Mouse (Mus musculus): Measurements from ENCODE around the gene Spint1.

The Spint1 gene

DNA sequence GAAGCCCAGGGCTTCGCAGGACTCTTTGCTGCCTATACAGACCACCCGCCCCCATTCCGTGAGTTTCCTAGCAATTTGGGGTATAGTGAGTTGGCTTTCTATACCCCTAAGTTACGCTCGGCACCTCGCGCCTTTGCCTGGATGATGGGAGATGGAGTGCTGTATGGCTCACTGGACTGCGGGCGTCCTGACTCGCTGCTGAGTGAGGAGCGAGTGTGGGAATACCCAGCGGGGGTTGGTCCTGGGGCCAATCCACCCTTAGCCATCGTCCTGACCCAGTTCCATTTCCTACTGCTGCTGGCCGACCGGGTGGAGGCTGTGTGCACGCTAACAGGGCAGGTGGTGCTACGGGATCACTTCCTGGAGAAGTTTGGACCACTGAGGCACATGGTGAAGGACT is 56.1 kb downstream of the Spint1 start:
- in situ Hi-C loops (cut with MboI, MseI): no loop called here

DNA sequence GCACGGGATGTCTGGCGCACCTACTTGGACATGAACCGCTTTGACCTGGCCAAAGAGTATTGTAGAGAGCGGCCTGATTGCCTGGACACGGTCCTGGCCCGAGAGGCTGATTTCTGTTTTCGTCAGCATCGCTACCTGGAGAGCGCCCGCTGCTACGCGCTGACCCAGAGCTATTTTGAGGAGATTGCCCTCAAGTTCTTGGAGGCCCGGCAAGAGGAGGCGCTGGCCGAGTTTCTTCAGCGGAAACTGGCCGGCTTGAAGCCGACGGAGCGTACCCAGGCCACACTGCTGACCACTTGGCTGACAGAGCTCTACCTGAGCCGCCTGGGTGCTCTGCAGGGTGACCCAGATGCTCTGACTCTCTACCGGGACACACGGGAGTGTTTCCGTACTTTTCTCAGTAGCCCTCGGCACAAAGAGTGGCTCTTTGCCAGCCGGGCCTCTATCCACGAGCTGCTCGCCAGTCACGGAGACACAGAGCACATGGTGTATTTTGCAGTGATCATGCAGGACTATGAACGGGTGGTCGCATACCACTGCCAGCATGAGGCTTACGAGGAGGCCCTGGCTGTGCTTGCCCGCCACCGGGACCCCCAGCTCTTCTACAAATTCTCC is 56.7 kb downstream of the Spint1 start:
- in situ Hi-C loops (cut with MboI, MseI): no loop called here

DNA sequence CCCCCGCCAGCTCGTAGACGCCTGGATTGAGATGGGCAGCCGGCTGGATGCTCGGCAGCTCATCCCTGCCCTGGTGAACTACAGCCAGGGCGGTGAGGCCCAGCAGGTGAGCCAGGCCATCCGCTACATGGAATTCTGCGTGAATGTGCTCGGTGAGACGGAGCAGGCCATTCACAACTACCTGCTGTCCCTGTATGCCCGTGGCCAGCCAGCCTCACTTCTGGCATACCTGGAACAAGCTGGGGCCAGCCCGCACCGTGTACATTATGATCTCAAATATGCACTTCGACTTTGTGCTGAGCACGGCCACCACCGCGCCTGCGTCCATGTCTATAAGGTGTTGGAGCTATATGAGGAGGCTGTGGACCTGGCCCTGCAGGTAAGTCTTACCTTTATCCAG is 57.2 kb downstream of the Spint1 start:
- in situ Hi-C loops (cut with MboI, MseI): no loop called here

DNA sequence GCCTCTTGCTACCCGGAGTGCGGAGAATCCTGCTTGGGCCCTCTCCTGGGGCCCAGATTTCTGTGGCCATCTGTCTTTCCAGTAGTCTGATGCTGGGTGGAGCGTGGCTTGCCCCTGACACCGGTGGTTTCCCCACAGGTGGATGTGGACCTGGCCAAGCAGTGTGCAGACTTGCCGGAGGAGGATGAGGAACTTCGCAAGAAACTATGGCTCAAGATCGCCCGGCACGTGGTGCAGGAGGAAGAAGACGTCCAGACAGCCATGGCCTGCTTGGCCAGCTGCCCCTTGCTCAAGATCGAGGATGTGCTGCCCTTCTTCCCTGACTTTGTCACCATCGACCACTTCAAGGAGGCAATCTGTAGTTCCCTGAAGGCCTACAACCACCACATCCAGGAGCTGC is 59.6 kb downstream of the Spint1 start:
- in situ Hi-C loops (cut with MboI, MseI): no loop called here

DNA sequence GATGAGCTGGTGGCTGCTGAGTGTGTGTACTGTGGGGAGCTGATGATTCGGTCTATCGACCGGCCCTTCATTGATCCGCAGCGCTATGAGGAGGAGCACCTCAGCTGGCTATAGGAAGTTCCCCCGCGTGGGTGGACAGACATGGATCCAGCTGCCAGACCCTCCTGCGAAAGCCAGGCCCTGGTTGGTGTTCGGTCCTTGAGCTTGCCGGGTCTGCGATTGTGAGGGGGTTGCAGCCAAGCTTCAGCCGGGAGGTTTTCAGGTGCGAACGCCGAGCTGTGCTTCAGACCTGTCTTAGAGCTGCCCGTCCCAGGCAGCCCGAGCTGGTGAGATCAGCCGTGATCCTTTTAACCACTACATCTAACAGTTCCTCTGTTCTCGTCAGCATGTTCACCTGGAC is 60.3 kb downstream of the Spint1 start:
- in situ Hi-C loops (cut with MboI, MseI): no loop called here

DNA sequence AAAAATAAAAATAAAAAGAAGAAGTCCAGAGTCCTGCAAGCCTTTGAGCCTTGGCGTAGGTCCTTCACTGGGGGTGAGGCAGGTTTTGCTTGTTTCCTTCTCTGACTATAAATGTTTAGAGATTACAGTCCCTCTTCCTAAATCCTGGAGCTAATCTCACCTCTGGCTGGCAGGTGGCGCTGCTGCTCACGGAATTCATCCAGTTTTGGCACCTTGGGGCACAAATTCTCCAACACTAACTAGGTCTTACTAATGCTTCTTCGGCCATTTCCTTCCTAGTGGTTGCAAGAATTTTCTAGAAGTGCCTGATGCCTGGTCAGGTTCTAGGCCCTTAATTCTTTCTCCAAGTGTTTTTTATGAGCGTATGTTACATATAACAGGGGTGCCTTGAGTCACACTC is 61.2 kb downstream of the Spint1 start:
- in situ Hi-C loops (cut with MboI, MseI): no loop called here

DNA sequence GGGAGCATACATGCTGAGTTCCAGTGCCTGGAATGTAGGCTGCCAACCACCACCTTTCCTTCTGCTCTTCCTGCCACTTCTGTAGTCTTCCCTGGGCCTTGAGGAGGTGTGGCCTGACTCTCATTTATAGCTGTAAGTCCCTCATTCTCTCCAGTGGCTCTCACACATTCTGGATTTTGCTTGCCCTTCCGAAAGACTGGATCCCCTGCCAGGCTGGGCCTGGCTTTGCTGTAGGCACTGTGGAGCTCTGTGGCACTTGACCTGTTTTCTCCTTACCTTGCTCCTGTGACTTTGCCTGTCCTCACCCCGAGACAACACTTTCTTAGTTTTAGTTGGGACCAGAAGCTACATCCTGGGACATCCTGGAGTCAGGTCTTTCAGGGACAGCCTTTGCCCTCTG is 61.7 kb downstream of the Spint1 start:
- in situ Hi-C loops (cut with MboI, MseI): no loop called here

Measured in regulatory T cell (primary cell).